Mouse (Mus musculus) naive thymus-derived CD4-positive, alpha-beta T cell, adult 2 months (primary cell): Measurements from ENCODE around the gene Nlrp6.
"Not testable (repeated sequence)": the region's sequence is repeated elsewhere in the genome, so short reads cannot be mapped to it uniquely, and the experiment has no call there.

Experiments
- DNase-seq: peaks from one replicate; pipeline ENCODE4 v3.0.0-alpha.2; 2011; ENCODE audit warnings: low read depth

Gene Nlrp6

DNA sequence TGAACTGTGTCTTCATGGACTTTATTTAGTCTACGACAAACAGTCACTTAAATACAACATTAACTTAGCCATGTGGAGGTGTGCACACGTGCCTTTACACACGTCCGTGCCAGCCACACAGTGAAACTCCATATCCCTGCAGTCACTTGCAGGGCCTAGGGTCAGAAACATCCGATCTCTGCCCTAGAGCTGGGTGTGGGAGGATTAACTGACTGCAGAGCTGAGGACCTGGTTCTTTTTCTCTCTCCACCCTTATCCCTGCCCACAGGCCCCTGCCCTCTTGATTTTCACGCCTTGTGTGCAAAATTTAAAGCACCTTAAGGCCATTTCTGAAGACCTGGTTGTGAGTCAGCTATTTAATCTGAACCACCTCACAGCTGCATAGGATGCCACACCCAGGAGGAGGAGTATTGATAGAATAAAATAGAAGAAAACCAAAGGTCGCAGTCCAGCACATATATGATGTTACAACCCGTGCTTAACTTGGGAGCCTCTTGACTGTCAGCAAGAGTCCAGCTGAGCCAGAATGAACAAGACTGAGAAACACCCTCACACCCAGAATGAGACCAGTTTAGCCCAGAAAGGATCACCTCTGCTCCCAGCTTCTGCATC lies at the start of gene Nlrp6:
TSS of gene Nlrp6 (plus strand) at position 485 of the 612 bp plus-strand sequence.
- DNase-seq: no peak

- no peak for DNase-seq
These were observed 46.5 kb upstream of the Nlrp6 start for GRCm38 (mm10) chr7:140874224-140874623.

DNA sequence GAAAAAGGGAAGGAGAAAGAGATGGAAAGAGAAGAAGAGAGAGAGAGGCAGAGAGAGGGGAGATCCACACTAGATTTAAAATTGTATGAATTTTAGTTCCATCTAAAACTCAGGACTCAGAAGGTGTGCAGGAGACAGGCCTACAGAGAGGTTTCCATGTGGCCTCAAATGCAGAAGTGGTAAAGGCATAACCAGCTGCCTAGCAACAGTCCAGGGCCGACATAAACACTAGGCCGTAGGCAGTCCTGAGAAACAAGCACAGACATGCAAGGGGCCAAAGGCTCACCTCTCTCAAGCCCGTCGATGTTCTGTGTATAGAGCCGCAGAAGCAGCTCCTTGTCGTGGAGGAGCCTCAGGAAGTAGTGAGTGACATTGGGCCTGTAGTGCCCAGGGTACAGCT lies 43.3 kb upstream of the Nlrp6 start:
- no peak for DNase-seq

GRCm38 (mm10) chr7:140879355-140879754 lies 41.3 kb upstream of the Nlrp6 start:
- no peak for DNase-seq

- no peak for DNase-seq
These were observed 40.3 kb upstream of the Nlrp6 start for GRCm38 (mm10) chr7:140880419-140880818.

DNA sequence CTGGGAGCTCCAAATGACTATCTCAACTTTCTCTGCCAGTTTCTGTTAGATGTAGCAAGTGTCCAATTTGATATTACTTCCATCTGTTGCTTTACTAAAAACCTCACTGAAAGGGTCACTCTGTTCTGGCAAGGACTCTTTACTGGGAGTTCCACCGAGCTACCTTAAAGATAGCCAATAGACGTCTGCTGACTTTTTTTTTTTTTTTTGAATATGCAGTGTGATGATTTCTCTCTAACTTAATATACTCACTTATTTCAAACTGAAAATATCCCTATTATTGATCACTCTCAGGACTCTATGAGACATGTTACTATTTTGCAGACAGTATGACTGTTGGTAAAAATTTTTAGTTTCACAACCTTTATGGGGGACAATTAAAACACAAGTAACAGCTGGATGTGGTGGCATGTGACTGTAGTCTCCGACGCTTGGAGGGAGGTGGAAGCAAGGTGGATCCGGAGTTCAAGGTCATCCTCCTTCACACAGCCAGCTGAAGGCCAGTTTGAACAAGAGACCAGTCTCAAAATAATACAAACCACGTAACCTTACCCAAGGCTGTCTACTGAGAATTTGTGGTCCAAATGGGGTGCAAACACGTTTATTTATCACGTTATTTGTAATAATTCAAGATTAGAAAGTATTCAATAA lies 39.7 kb upstream of the Nlrp6 start:
- no peak for DNase-seq

DNA sequence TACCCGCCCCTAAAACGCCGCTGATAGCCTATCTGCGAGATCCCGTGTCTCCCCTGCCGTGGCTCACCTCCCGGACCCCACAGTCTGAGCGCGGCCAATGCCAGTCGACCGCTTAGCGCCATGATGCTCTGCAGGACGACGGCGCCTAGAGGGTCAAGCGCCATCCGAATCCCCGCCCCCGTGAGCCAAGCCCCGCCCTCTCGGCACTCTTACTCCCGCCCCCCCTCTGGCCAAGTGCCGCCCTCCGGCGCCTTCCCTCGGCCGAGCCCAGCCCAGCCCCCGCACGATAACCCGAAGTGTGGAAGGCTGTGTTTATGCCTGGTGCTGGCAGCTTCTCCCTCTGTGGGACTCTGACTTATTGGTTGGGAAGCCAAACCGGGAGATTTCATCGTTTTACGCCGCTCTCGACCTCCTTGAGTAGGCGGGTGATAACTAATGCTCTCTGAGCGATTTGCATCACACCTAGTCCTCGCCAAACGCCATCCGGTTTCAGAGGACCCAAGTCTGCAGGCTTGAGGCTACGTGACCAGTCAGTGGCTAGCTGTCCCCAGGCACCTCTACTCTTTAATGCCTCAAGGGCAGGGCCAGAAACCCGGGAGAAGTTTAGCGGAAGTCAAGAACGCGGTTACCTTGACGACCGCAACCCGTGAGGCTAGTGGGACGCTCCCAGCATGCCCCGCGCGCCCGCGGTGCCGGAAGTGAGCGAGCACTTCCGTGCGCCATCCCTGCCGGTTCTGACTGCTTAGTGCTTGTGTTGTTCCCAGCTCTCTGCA lies 38.8 kb upstream of the Nlrp6 start, which contains the start of the genes Psmd13 and Sirt3:
TSS of gene Psmd13 (plus strand) at position 273 of the 773 bp plus-strand sequence.
TSS of gene Sirt3 (minus strand) at position 614 of the 773 bp plus-strand sequence.
- peak; percentile 94 for DNase-seq

GRCm38 (mm10) chr7:140882469-140882803 lies 38.3 kb upstream of the Nlrp6 start:
- no peak for DNase-seq

GRCm38 (mm10) chr7:140890636-140891035 lies 30.1 kb upstream of the Nlrp6 start:
- DNase-seq: not testable (repeated sequence)

DNA sequence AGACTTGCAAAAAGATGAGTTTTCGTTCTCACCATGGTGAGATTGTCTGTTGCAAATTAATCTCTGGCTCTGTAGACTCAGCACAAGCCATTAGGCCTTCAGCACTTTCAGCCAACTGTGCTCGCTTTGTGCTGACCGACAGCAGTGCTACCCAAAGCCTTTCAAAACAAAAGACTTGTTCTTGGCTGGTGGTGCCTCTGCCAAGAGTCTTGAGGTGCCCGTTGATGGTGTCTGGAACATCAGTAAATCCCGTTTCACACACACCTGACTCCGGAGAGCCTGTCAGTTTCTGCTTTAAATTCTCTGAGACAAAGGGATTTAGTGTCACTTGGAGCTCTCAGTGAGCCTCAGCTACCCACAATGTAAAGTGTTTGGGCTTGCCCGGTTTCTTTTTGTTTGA lies 26.7 kb upstream of the Nlrp6 start:
- no peak for DNase-seq

DNA sequence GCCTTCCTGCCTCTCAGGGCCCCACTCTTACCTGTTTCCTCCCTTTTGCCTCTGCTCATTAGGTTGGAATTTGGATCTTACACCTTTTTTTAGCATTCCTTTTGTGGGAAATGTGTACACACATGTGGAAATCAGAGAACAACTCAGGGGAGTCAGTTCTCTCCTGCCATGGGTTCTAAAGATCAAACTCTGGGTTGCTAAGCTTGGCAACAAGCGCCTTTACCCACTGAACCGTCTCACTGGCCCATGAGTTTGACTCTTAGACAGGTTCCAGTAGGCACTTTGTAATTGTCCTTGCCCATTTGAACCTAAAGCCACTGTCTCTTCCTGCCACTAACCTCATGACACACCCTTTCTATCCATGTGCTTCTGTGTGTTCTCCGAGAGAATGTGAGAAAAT lies 26.1 kb upstream of the Nlrp6 start:
- no peak for DNase-seq

DNA sequence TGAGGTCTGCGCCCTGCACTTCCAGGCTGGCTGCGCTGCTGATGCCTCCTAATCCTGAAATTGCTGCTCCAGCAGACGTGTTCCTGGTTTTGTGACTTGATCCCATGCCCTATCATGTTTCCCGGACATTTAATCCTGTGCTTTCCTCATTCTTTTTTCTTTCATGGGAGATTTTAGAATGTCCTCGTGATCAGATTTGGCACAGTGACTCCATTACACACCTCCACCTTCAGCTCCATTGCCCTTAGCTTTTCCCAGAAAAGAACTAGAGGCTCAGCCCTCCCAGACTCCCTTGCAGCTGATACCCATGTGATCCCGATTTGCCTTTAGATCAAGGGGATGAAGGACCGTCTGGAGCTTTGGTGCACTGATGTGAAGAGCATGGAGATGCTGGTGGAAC lies 22.8 kb upstream of the Nlrp6 start:
- no peak for DNase-seq

GRCm38 (mm10) chr7:140899121-140899520 lies 21.6 kb upstream of the Nlrp6 start:
- DNase-seq: no peak

DNA sequence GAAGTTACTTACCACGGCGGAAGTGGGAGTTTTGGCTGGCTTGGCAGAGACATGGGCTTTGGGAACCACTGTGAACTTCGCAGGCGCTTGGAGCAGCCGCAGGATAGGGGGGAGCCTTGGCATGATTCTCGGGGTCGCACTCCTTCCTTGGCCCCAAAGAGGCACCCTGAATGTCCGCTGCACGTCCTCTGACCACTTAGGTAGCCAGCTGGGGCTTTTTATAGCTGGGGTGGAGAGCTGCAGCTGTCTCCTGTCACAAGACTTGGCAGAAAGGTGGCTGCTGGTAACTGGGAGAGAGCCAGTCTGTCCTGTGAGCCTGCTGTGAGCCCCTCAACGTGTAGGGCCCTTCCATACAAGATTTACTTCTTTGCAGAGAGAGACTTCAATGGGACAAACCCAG lies 20.5 kb upstream of the Nlrp6 start, which contains the start of gene Cox8b:
TSS of gene Cox8b (minus strand) at position 227 of the 400 bp plus-strand sequence.
- DNase-seq: no peak

DNA sequence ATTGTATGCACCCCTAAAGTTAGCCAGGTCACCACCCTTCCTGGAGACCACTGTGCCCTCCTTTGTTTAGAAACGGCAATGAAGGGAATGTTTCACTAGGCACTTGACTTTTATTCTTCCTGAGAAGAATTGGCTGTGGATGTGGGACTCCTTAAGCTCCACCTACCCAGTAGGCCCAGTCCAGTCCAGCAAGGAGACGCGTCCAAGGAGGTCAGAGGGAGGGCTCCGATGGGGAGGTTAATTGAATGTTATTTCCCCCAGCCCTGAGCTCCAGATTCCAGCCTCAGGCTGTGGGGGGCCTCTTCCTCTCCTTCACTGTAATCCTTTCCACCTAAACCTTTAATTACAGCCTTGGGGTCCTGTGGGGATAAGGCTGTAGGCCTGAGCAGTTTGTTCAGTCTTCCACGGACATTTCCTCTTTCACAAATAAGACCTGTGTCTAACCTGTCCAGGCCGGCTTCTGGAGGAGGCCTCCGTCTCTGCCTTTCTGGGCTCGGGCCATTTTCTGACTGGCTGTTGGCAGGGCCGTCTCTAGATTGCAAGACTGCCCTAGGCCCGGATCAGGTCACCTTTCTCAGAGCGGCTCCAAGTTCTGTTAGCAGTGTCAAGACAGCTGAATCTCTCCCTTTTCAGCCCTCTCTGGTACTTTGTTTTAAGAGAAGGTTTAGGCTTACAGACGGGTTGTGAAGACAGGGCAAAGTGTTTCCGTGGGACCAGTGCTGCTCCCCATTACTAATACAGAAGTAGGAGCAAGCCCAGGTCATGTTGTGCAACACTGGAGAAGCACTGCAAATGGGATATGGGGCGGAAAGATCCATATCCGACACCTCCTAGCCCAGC lies 18.4 kb upstream of the Nlrp6 start:
- DNase-seq: no peak

- peak; percentile 78 for DNase-seq
These were observed 17.5 kb upstream of the Nlrp6 start for GRCm38 (mm10) chr7:140903212-140903611.

- DNase-seq: no peak
These were observed 15.0 kb upstream of the Nlrp6 start for GRCm38 (mm10) chr7:140905642-140906081.

GRCm38 (mm10) chr7:140907131-140907530 lies 13.6 kb upstream of the Nlrp6 start:
- no peak for DNase-seq

DNA sequence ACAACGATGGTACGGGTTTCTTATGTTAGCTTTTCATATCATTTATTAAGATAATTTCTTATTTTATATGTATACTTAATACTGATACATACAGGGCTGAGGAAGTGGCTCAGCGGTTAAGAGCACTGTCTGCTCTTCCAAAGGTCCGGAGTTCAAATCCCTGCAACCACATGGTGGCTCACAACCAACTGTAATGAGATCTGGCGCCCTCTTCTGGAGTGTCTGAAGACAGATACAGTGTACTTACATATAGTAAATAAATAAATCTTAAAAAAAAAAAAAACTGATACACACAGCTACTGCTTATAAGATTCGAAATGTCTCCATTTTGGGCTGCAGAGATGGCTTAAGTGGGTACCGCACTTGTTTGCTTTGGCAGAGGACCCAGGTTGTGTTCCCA lies 13.0 kb upstream of the Nlrp6 start:
- DNase-seq: no peak

DNA sequence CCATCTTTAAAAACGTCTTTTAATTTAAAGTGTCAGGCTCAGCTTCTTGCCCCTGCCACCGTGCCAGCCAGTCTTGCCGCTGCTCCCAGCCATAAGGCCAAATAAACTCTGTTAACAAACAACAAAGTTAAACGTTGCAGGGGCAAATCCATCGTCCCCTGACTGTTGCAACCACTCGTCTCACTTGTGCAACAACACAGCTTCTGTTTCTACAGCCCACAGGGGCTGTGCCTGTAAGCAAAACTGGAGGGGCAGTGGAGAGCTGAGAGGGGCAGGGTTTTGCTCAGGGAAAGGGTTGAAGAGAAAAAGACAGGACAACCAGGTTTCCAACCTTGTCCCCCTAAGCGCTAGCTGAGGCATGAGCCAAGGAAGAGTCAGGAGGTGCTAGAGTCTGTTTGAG lies 12.5 kb upstream of the Nlrp6 start:
- no peak for DNase-seq

GRCm38 (mm10) chr7:140908634-140909107 lies 12.0 kb upstream of the Nlrp6 start:
- DNase-seq: peak; percentile 82

DNA sequence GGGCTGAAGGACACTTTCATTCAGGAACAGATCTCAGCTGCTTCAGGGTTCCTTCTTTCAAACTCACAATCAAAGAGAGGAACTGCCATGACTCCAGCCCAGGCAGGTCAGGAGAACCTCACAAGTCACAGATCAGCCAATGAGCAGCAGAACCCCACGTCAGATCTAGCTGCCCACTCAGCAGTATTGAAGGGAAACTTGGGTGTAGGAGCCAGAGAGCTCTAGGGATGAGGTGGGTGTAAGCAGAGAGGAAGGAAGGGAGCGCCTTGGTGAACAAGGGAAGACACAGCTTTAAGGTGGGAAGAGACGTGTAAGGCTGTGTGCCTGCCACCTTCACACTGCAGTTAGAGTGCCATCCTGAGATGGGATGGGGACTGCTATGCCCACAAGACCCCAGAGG lies 8.4 kb upstream of the Nlrp6 start:
- DNase-seq: no peak
